Mouse (Mus musculus) v-Abl transformed pro-B cells (cell line): ENCODE results near the gene Klhl10.

ENCODE experiments used
- in situ Hi-C, 2 experiments: fragments of 400-800 bp; cut with MboI; formaldehyde crosslinking; loops; one replicate each; pipeline ENCODE4 v1.15.1; 2025; ENCODE audit not compliant: unreplicated experiment in 2 of 2

Gene Klhl10

GRCm38 (mm10) chr11:100442625-100443024, 908 bp downstream of the Klhl10 start:
- in situ Hi-C loops: no loop called here

DNA sequence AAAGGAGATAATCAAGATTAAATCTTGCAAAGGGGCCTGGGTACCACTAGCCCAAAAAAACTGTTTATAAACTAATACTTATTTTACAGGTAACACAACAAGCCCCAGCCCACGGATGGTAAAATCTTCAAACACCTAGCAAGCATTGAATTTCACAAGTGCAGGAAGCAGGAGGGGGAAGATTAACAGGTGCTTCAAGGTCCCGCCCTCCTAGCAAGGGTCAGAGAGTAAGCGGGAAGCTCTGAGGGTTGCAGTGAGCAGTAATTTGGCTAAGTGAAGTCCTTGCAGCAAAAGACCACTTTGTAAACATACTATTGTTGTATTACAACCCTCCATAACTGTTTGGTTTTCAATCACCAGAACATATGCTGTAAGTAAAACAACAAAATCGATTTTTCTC, 15.5 kb downstream of the Klhl10 start:
- in situ Hi-C loops: no loop called here

DNA sequence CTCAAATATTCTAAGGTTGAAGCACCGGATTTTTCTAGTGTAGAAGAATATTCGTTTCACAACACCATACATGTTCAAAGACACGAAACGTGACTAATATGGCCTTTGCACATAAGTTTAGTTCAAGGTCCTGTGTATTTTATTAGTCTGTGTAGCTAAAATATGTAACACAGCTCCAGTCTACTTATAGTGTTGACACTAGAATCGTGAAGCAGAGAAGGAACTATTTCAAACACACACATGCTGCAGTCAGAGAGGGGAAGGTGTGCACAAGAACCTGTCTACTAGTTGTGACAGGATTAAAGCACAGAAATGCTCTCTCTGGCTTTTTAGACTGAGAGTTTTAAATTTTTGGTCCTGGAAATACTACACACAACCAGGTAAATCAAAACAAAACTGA, 16.0 kb downstream of the Klhl10 start:
- in situ Hi-C loops: no loop called here

DNA sequence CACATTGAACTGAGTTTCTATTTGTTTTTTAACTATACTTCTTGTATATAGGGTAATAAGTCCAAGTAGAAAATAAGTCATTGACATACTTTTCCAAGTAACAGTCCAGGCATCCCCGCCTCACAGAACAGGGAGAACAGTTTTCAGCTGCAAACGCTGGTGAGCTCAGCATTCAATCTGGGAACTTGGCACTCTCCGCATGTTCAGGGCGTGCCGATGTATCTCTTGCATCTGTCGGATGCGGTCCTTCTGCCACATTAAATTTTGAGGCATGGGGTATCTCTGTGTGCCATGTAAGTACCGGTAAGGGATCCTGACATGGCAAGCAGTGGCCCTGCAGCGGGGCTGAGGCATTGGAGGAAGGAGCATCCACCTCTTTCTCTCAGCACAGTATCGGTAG, 21.0 kb downstream of the Klhl10 start:
- in situ Hi-C loops: no loop called here

DNA sequence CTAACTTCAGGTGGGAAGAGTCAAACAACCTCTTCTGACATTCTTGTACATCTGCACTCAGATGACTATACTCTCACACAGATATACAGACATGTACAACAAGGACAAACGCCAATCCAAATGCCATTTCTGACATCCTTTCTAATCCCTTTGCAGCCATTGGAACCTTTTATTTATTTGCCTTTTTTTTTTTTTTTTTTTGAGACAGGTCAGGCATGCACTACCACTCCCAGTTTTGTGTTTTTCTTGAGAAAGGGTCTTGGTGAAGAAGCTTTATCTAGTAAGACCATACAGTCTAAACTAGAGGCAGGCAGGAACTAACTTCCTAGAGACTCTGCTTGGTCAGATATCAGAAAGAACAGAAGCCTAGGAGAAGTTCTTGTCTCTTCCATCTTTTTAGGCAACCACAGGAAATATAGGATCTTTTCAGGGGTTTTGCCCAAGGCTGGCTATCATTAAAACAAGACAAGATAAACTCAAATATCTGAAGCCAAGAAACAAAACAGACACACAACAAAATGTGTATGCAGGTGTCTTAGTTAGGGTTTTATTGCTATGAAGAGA, 23.6 kb downstream of the Klhl10 start:
- in situ Hi-C loops: no loop called here

- in situ Hi-C loops: no loop called here
Observed at GRCm38 (mm10) chr11:100465833-100466232, 24.1 kb downstream of the Klhl10 start.

DNA sequence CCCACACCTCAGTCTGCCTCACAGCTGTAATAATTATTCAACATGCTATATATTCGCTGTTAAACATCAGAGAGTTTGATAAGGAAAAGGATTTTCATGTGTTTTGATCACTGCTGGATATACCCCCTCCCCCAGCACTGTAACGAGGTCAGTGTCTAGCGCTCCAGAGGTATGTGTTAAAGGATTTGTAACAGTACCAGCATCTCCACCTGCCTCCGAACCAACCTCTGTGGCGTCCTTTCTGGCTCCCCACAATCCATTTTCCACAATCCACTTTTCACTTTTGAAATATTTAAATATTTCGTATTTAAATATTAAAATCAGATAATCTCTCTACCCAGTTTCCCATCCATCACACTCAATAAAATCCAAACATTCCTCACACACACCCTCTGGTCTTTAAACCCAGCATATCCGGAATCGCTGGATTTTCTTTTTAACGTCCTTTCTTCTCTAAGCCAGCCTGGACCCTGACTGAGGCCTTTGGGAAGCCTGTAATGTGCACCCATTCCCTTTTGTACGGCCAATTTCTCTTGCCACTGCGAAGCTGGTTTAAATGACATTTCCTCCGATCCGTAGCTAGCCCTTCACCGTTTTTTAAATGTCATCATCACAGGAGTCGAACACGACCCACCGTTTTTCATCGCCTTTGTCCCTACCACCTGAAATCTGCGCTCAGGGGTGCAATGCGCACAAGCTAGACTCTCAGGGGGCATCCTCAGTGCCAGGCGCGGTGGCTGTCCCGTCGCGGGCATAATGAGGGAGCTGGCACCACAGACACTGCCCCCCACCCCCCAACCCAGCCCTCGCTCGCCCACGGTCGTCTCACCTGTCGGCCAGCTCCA, 29.9 kb downstream of the Klhl10 start:
- in situ Hi-C loops: no loop called here

DNA sequence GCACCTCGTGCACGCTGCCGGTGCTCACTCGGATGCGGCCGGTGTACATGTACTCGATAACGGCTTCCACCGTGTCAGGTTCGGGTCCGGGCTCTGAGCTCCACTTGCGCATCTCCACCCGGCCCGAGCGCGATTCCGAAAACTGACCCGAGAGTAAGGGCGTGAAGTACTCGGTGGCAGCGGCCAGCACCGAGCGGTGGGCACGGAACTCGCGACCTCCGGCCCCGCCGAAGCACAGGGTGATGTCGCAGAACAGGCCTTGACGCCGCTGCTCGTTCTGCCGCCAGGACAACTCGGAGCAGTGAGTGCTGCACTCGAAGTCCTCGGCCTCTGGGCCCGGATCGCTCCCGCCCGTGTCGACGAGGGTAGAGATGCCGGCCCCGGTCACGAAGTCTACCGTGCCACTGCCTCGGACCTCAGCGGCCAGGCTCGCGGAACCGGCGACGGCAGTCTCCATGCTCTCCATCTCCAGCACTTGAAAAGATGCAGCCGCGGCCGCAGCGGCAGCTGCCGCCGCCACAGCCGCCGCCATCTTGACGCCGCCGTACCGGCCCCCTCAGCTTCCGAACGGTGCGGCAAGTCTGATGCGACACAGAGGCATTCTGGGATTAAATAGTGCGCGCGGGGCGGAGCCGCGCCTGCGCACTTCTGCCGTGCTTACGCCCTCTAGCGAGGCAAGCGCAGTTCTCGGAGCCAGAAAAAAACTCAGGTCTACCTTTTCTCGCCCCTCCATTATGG, 30.6 kb downstream of the Klhl10 start, which contains the start of gene Klhl11:
Klhl11 (minus strand) TSS at position 545 of the 738 bp plus-strand sequence.
- in situ Hi-C loops: no loop called here

DNA sequence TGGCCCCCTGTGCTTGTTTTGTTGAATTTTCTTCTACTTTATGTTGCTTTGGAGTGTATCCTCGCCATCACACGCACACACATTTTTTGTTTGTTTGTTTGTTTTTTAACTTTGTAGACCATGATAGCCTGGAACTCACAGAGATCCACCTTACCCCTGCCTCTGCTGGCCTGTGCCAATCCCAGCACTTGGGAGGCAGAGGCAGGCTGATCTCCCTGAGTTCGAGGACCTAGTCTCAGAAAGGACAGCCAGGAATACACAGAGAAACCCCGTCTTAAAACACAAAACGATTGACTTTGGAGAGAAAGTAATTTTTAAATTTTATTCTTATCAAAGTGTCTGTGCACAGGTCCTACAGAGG, 31.2 kb downstream of the Klhl10 start:
- in situ Hi-C loops: no loop called here

DNA sequence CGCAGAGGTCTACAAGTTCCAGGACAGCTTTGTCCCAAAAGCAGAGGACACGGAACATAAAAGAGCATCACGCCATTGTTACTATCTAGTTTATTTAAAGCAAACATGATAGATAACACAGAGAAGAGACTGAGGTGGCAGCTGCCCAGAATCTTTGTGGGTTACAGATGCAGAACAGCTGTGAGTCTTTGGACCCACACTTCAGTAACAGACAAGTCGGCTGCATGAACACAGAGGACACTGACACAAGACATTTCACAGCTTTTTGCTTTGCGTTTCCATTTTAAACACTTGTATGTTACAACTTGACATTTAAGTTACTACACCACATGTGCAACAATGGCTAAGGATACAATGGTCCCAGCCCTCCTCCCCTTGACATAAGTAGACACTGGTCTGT, 34.6 kb downstream of the Klhl10 start:
- in situ Hi-C loops: no loop called here

GRCm38 (mm10) chr11:100479152-100479551, 37.4 kb downstream of the Klhl10 start:
- in situ Hi-C loops: no loop called here

DNA sequence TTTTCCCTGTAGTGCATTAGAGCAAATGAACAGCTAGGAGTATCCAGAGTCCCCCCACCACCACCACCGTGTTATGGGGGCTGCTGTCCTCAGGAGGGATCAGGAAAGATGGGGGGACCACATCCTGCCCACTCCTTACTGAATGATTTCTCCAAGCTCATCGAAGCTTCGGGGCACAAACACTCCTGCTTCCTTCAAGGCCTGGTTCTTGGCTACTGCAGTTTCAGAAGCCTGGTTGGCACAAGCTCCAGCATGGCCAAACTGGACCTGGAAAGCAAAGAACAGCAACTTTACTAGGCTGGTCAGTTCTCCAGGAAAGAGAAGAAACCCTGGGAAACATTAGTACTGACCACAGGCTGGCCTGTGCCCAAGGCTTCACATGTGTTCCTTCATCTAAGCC, 42.7 kb downstream of the Klhl10 start:
- in situ Hi-C loops: loop anchor here (5.0 to 10.0 kb wide), 3 partner anchors 80 to 213 kb away; no protein-coding TSS in a partner anchor

DNA sequence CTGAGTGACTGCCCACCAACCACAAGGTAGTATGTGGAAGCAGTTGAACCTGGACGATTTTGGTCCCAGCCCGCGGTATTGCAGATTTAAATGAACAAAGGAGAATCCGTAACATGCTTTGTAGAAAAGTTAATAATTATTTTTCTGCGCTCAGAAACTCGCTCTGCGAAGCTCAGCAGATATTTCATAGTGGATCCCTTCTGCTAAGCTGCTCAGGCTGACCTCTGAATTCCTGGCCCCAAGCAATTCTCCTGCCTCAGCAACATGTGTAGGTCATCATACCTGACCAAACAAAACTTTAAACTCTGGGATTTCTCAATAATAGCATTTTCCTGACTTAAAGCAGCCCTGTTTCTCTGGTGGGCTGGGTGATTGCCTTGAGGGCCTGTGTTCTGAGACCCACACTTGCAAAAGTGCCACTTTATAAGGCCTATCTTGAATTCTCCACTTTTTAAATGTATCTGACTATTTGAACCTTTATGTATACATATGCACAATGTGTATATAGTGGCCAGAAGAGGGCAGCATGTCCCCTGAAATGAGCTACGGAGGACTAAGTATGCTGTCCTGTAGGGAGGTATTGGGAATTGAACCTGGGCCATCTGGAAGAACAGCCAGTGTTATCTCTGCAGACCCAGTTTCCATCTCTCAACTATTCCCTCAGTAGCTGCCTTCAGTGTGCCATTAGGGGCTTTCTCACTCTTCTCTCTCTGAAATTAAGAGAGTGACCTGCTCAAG, 44.3 kb downstream of the Klhl10 start:
- in situ Hi-C loops: loop anchor here in 1 of 2 experiments (10.0 kb wide), 1 partner anchor 79 kb away; no protein-coding TSS in a partner anchor

DNA sequence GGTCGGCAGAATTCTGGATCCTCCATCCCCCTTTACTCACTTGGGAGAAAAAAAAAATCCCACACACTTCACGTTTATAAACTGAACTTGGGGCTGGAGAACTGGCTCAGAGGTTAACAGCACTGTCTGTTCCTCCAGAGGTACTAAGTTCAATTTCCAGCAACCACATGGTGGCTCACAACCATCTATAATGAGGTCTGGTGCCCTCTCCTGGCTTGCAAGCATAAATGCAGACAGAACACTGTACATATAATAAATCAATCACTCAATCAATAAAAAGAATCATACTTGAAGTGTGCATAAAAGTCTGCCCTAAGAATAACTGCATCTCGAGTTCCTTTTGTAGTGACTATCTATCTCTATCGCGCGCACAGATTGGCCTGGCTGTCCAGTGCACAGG, 49.2 kb downstream of the Klhl10 start:
- in situ Hi-C loops: loop anchor here in 1 of 2 experiments (10.0 kb wide), 1 partner anchor 464 kb away; no protein-coding TSS in a partner anchor

- in situ Hi-C loops: loop anchor here in 1 of 2 experiments (10.0 kb wide), 1 partner anchor 461 kb away; no protein-coding TSS in a partner anchor
Observed at GRCm38 (mm10) chr11:100493771-100494170, 52.1 kb downstream of the Klhl10 start.

GRCm38 (mm10) chr11:100500241-100500640, 58.5 kb downstream of the Klhl10 start:
- in situ Hi-C loops: loop anchor here in 1 of 2 experiments (5.0 kb wide), 1 partner anchor 47 kb away; the partner anchor contains the start of gene Ttc25

DNA sequence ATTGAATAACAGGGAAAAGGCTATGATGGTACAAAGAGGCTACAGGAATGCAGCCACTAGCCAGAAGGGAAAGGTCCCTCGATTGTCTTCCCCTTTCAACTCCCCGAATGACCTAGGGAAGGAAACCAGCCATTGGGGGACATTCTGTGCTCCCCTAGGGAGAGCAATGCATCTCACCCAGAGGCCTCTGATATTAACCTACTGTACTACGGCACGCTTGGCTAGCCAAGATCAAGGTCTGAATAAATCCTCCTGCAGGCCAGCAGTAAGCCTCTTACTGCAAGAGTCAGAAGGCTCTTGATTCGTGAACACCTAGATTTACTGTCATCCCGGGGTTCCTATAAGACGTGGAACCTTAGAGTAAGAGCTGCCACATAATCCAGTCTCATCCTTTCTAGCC, 58.9 kb downstream of the Klhl10 start:
- in situ Hi-C loops: loop anchor here in 1 of 2 experiments (5.0 kb wide), 1 partner anchor 47 kb away; the partner anchor contains the start of gene Ttc25

DNA sequence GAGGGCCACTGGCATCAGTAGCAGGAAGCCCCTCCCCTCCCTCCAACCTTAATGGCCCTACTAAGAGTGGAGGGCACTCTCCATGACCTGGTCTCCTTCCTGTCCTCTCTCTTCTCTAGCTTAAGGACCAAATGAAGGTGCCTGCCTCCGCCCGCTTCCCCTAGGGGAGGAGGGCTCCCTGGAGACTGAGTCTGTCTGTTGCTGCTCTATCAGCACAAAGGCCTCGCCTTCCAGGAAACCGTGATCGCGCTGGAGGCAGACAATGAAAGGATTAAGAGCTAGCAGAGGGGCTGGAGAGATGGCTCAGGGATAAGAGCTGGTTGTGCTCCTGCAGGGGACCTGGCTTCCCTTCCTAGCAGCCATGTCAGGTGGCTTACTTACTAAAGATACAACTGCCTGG, 59.6 kb downstream of the Klhl10 start:
- in situ Hi-C loops: loop anchor here in 1 of 2 experiments (5.0 kb wide), 1 partner anchor 46 kb away; the partner anchor contains the start of gene Ttc25

DNA sequence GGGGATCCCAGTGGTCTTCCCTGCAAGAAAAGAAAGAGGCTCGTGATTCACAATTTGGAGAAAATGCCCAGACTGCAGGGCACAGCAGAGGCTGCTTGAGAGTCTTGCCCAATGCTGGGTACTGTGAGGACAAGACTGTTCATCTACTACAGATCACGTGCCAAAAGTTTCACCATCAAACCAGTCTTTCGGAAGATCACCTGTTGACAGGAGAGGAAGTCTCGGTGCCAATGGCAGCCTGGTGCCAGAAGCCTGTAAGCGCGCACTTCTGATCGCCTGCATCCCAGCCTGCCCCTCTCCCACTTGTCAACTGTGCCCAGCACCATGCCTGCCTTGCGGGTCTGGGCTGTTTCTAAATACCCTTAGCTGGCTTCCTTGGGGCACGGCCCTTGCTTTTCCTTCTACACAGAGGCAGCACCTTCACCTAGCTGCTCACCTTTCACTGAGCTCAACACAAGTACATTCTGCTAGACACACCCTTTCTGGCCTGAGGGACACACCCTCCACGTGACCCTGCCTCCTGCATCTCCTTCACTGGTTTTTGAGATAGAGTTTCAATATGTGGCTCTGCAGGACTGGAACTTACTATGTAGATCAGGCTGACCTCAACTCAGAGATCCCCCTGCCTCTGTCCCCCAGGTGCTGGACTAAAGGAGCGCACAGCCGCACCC, 63.4 kb downstream of the Klhl10 start:
- in situ Hi-C loops: loop anchor here in 1 of 2 experiments (5.0 kb wide), 1 partner anchor 42 kb away; the partner anchor contains the start of gene Ttc25

GRCm38 (mm10) chr11:100505997-100506396, 64.3 kb downstream of the Klhl10 start:
- in situ Hi-C loops: no loop called here
